Mouse (Mus musculus) layer of hippocampus, adult 11-12 months (tissue): ENCODE results near the gene Bub1.
A peak's percentile ranks its signal among the peaks of the same experiment; 100 is the strongest.

Experiments used
- DNase-seq: peaks from one replicate; pipeline ENCODE4 v3.0.0; 2022; ENCODE audit warnings: low spot score

The Bub1 gene

GRCm38 (mm10) chr2:127831401-127832102 is at the start of gene Bub1:
Bub1 (minus strand) TSS chr2:127831865.
- peak; percentile 94 for DNase-seq

- no peak for DNase-seq
Measured at GRCm38 (mm10) chr2:127881063-127881462, 49.4 kb upstream of the Bub1 start.

- DNase-seq: no peak
Measured at GRCm38 (mm10) chr2:127864381-127864780, 32.7 kb upstream of the Bub1 start.

GRCm38 (mm10) chr2:127854332-127854991 is 22.8 kb upstream of the Bub1 start:
- DNase-seq: peak; percentile 44

- DNase-seq: no peak
Measured at GRCm38 (mm10) chr2:127850371-127850770, 18.7 kb upstream of the Bub1 start.

- DNase-seq: no peak
Measured at GRCm38 (mm10) chr2:127846571-127846970, 14.9 kb upstream of the Bub1 start.

GRCm38 (mm10) chr2:127846008-127846407 is 14.3 kb upstream of the Bub1 start:
- no peak for DNase-seq

GRCm38 (mm10) chr2:127845346-127845982 is 13.8 kb upstream of the Bub1 start:
- no peak for DNase-seq

GRCm38 (mm10) chr2:127842421-127842820 is 10.8 kb upstream of the Bub1 start:
- DNase-seq: no peak

GRCm38 (mm10) chr2:127841402-127841801 is 9.7 kb upstream of the Bub1 start:
- no peak for DNase-seq

- no peak for DNase-seq
Measured at GRCm38 (mm10) chr2:127839425-127839824, 7.8 kb upstream of the Bub1 start.

GRCm38 (mm10) chr2:127838576-127838975 is 6.9 kb upstream of the Bub1 start, which contains the start of gene Acoxl:
Acoxl (plus strand) TSS chr2:127838876.
- DNase-seq: no peak

- DNase-seq: no peak
Measured at GRCm38 (mm10) chr2:127832833-127833190, 1.1 kb upstream of the Bub1 start.

- DNase-seq: no peak
Measured at GRCm38 (mm10) chr2:127832103-127832832, 603 bp upstream of the Bub1 start.

- peak; percentile 88 for DNase-seq
Measured at GRCm38 (mm10) chr2:127791919-127792603, 39.6 kb downstream of the Bub1 start, which contains the start of gene Mtln. Mtln (minus strand) TSS chr2:127792488.

- no peak for DNase-seq
Measured at GRCm38 (mm10) chr2:127789651-127790270, 41.9 kb downstream of the Bub1 start.

- DNase-seq: no peak
Measured at GRCm38 (mm10) chr2:127789138-127789537, 42.5 kb downstream of the Bub1 start.

GRCm38 (mm10) chr2:127788440-127789116 is 43.1 kb downstream of the Bub1 start, which contains the start of gene Nphp1:
Nphp1 (minus strand) TSS chr2:127788897.
- DNase-seq: peak; percentile 82

GRCm38 (mm10) chr2:127787226-127787625 is 44.4 kb downstream of the Bub1 start:
- DNase-seq: no peak

GRCm38 (mm10) chr2:127778451-127778850 is 53.2 kb downstream of the Bub1 start:
- no peak for DNase-seq

- no peak for DNase-seq
Measured at GRCm38 (mm10) chr2:127775013-127775412, 56.7 kb downstream of the Bub1 start.
